Mouse (Mus musculus): ENCODE data around the gene Pax5. TPM values are rescaled to one million over a fixed set of nuclear protein-coding genes. Genes with fewer than 3 reads are reported as not detected.
A peak's percentile ranks its signal among the peaks of the same experiment; 100 is the strongest.
"Not testable (repeated sequence)": the region's sequence is repeated elsewhere in the genome, so short reads cannot be mapped to it uniquely, and the experiment has no call there.

The Pax5 gene
- total RNA-seq (2021), result under 1 TPM; 0.05 to 0.09 TPM

- intact Hi-C loops (cut with DNase I), result loop anchor here (10.0 kb wide), 1 partner anchor 1635 kb away; the partner anchor contains the start of gene Foxe1
- no peak for DNase-seq (ENCODE audit: low spot score in 2 of 2)
Observed at GRCm38 (mm10) chr4:44709740-44710700, at the start of gene Pax5. Gene Pax5, minus strand, starts transcription at chr4:44710487.

GRCm38 (mm10) chr4:44757131-44757530 is 46.8 kb upstream of the Pax5 start:
- intact Hi-C loops (cut with DNase I), result loop anchor here (10.0 kb wide), 2 partner anchors 138 to 432 kb away; no protein-coding TSS in a partner anchor
- not testable (repeated sequence) for DNase-seq (ENCODE audit: low spot score in 2 of 2)

- intact Hi-C loops (cut with DNase I), result loop anchor here (10.0 kb wide), 2 partner anchors 138 to 432 kb away; no protein-coding TSS in a partner anchor
- DNase-seq (ENCODE audit: low spot score in 2 of 2), result peak; percentile 91 to 92
Observed at GRCm38 (mm10) chr4:44756134-44756951, 46.1 kb upstream of the Pax5 start.

- intact Hi-C loops (cut with DNase I), result loop anchor here (10.0 kb wide), 2 partner anchors 139 to 431 kb away; no protein-coding TSS in a partner anchor
- DNase-seq (ENCODE audit: low spot score in 2 of 2), result no peak
Observed at GRCm38 (mm10) chr4:44755553-44756133, 45.4 kb upstream of the Pax5 start, which contains the start of gene Zcchc7. Gene Zcchc7, plus strand, starts transcription at chr4:44755877.

- intact Hi-C loops (cut with DNase I), result no loop called here
- DNase-seq (ENCODE audit: low spot score in 2 of 2), result no peak
Observed at GRCm38 (mm10) chr4:44740471-44740870, 30.2 kb upstream of the Pax5 start.

GRCm38 (mm10) chr4:44721237-44721636 is 10.9 kb upstream of the Pax5 start:
- intact Hi-C loops (cut with DNase I), result no loop called here
- no peak for DNase-seq (ENCODE audit: low spot score in 2 of 2)

- no peak for DNase-seq (ENCODE audit: low spot score in 2 of 2)
- intact Hi-C loops (cut with DNase I), result no loop called here
Observed at GRCm38 (mm10) chr4:44720046-44720445, 9.8 kb upstream of the Pax5 start.

- DNase-seq (ENCODE audit: low spot score in 2 of 2), result no peak
- intact Hi-C loops (cut with DNase I), result loop anchor here (10.0 kb wide), 1 partner anchor 1627 kb away; the partner anchor contains the start of gene Foxe1
Observed at GRCm38 (mm10) chr4:44717676-44718075, 7.4 kb upstream of the Pax5 start.

GRCm38 (mm10) chr4:44716391-44716790 is 6.1 kb upstream of the Pax5 start:
- intact Hi-C loops (cut with DNase I), result loop anchor here (10.0 kb wide), 1 partner anchor 1628 kb away; the partner anchor contains the start of gene Foxe1
- DNase-seq (ENCODE audit: low spot score in 2 of 2), result no peak

GRCm38 (mm10) chr4:44715621-44716160 is 5.4 kb upstream of the Pax5 start:
- no peak for DNase-seq (ENCODE audit: low spot score in 2 of 2)
- intact Hi-C loops (cut with DNase I), result loop anchor here (10.0 kb wide), 1 partner anchor 1629 kb away; the partner anchor contains the start of gene Foxe1

GRCm38 (mm10) chr4:44714111-44714621 is 3.9 kb upstream of the Pax5 start:
- intact Hi-C loops (cut with DNase I), result loop anchor here (10.0 kb wide), 1 partner anchor 1631 kb away; the partner anchor contains the start of gene Foxe1

GRCm38 (mm10) chr4:44713554-44714051 is 3.3 kb upstream of the Pax5 start:
- intact Hi-C loops (cut with DNase I), result loop anchor here (10.0 kb wide), 1 partner anchor 1631 kb away; the partner anchor contains the start of gene Foxe1
- DNase-seq (ENCODE audit: low spot score in 2 of 2), result no peak

More at GRCm38 (mm10) chr4:44714111-44714621, 3.9 kb upstream of the Pax5 start:
- DNase-seq (ENCODE audit: low spot score in 2 of 2), result no peak

GRCm38 (mm10) chr4:44712786-44713553 is 2.7 kb upstream of the Pax5 start:
- intact Hi-C loops (cut with DNase I), result loop anchor here (10.0 kb wide), 1 partner anchor 1632 kb away; the partner anchor contains the start of gene Foxe1
- peak in 1 of 2 experiments; percentile 18 for DNase-seq (ENCODE audit: low spot score in 2 of 2)

GRCm38 (mm10) chr4:44712051-44712700 is 1.9 kb upstream of the Pax5 start:
- no peak for DNase-seq (ENCODE audit: low spot score in 2 of 2)
- intact Hi-C loops (cut with DNase I), result loop anchor here (10.0 kb wide), 1 partner anchor 1633 kb away; the partner anchor contains the start of gene Foxe1

GRCm38 (mm10) chr4:44711136-44711900 is 1.0 kb upstream of the Pax5 start:
- intact Hi-C loops (cut with DNase I), result loop anchor here (10.0 kb wide), 1 partner anchor 1633 kb away; the partner anchor contains the start of gene Foxe1
- DNase-seq (ENCODE audit: low spot score in 2 of 2), result no peak

GRCm38 (mm10) chr4:44710701-44711097 is 412 bp upstream of the Pax5 start:
- intact Hi-C loops (cut with DNase I), result loop anchor here (10.0 kb wide), 1 partner anchor 1634 kb away; the partner anchor contains the start of gene Foxe1
- DNase-seq (ENCODE audit: low spot score in 2 of 2), result no peak

All from left cerebral cortex, postnatal 36 days (tissue).